Mouse (Mus musculus) mouse embryonic stem cell (cell line): ENCODE results near the gene Olfml1.

ENCODE experiments used
- in situ Hi-C, 2 experiments: fragments of 300-500 bp; cut with MboI; formaldehyde crosslinking; loops; 1 replicate in 1 of 2; 3 replicates in 1 of 2; pipeline ENCODE4 v1.14.3; 2019 to 2020; ENCODE audit warnings: low sequenced_read_pairs in 2 of 2, low pct_unique_long_range_greater_than_20kb in 1 of 2, mixed read lengths in 1 of 2; ENCODE audit not compliant: unreplicated experiment in 1 of 2

The Olfml1 gene

GRCm38 (mm10) chr7:107567261-107567671, at the start of gene Olfml1:
Gene Olfml1, plus strand, starts transcription at chr7:107567446.
- in situ Hi-C loops, result loop anchor here (10.0 to 25.0 kb wide), 2 partner anchors 352 to 355 kb away; partner anchors contain the start of gene Rbmxl2 (in 1 of the 2)

DNA sequence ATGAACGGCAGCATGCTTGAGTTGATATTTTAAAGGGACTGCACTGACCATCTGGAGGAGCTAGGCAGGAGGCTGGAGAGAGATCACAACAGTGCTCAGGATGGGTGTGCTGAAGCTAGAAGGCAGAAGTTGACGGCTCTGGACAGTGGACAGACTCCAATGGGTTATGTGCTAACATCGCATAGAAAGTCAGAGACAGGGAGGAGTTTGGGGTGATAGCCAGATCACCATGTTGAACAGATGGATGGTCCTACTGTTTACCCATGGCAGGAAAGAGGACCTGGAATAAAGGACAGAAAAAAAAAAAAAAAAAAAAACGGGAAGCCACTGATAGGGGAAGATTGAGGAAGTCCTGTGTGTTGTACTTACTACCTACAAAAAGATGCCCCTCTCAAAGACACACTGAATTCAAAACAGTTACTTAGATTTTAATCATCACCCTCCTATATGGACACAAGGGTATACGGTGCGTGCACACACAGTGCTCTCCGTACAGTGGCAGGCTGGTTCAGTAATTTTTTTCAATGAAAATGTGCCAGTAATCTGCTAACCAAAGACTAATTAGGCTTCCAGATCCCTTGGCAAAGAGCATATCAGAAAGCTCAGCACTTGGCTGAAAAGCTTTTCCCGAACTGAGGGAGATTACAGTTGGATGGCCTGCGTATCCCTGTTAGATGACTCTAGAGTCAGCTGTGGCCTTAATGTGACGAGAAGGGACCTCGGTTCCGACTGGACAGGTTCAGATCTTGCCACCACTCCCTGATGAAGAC, 47.8 kb upstream of the Olfml1 start:
- in situ Hi-C loops, result loop anchor here in 1 of 2 experiments (10.0 kb wide), 1 partner anchor 305 kb away; no protein-coding TSS in a partner anchor

GRCm38 (mm10) chr7:107521411-107521810, 45.8 kb upstream of the Olfml1 start:
- in situ Hi-C loops, result loop anchor here in 1 of 2 experiments (10.0 kb wide), 1 partner anchor 307 kb away; no protein-coding TSS in a partner anchor

GRCm38 (mm10) chr7:107526299-107526698, 40.9 kb upstream of the Olfml1 start:
- in situ Hi-C loops, result loop anchor here in 1 of 2 experiments (10.0 kb wide), 1 partner anchor 311 kb away; no protein-coding TSS in a partner anchor

DNA sequence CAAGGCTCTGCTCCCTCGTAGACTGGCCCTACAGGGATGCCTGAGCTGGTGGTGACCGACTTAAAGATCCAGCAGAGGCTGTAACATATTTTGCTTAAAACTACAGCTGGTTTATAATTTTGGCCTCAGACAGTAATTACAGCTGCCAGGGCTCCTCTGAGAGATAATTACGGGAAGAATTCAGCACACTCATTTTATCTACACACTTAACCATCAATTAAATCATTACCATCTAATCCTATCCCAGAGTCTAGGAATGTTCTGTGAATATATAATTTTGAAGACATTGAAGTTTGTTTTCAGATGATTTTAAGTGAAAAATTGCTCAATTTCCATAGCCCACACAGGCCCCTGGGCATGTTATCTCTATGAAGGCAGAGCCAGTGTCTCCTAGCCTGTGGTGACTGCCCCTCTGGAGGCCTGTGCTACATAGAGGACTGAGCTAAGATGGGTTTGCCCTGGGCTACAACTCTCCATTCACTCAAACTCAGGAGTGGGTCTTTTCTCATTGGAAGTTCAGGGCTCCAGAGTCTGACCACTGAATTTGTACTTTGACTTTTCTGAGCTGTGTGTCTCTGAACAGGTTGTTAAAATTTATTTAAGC, 39.0 kb upstream of the Olfml1 start:
- in situ Hi-C loops, result loop anchor here in 1 of 2 experiments (10.0 kb wide), 1 partner anchor 313 kb away; no protein-coding TSS in a partner anchor

DNA sequence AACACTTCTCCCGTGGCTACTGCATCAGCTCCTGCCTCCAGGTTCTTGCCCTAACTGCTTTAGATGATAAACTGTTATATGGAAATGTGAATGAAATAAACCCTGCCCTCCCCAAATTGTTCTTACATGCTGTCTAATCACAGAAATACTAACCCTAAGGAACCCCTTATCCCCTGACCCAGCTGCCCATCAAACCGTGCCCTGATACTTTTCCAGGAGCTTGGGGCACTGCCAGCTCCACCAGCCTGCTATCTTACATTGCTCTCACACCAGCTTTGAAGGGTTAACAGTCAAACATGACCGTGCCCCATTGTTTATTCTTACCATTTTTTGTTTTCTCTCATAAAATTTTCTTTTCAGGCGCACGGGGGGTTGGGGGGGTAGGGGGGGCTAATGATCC, 37.9 kb upstream of the Olfml1 start:
- in situ Hi-C loops, result loop anchor here in 1 of 2 experiments (10.0 kb wide), 1 partner anchor 315 kb away; no protein-coding TSS in a partner anchor

- in situ Hi-C loops, result no loop called here
Observed at GRCm38 (mm10) chr7:107535311-107535710, 31.9 kb upstream of the Olfml1 start.

GRCm38 (mm10) chr7:107536516-107536915, 30.7 kb upstream of the Olfml1 start:
- in situ Hi-C loops, result no loop called here

- in situ Hi-C loops, result no loop called here
Observed at GRCm38 (mm10) chr7:107540034-107540433, 27.2 kb upstream of the Olfml1 start.

- in situ Hi-C loops, result no loop called here
Observed at GRCm38 (mm10) chr7:107545011-107545410, 22.2 kb upstream of the Olfml1 start.

DNA sequence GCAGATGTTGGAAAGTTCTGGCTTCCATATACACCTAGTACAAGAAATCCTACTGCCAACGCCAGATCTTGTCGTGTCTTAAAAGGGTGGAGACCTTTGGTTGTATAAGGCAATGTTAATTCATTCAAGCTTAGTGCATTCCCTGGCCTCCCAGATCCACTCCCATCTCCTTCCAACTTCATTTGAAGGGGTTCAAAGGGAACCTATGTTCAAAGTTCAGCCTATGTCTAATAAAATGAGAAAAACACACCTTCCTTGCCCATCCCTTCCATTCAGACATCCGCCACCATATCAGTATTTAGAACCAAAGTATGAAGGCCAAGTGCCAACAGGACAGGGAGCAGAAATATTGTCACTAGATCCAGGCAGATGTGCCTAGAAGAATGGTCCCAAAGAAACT, 19.4 kb upstream of the Olfml1 start:
- in situ Hi-C loops, result no loop called here

GRCm38 (mm10) chr7:107553461-107553860, 13.8 kb upstream of the Olfml1 start:
- in situ Hi-C loops, result loop anchor here in 1 of 2 experiments (25.0 kb wide), 1 partner anchor 341 kb away; the partner anchor contains the start of gene Rbmxl2

- in situ Hi-C loops, result loop anchor here in 1 of 2 experiments (25.0 kb wide), 1 partner anchor 344 kb away; the partner anchor contains the start of gene Rbmxl2
Observed at GRCm38 (mm10) chr7:107555906-107556305, 11.3 kb upstream of the Olfml1 start.

- in situ Hi-C loops, result loop anchor here (10.0 to 25.0 kb wide), 2 partner anchors 346 to 348 kb away; partner anchors contain the start of gene Rbmxl2 (in 1 of the 2)
Observed at GRCm38 (mm10) chr7:107560675-107561074, 6.6 kb upstream of the Olfml1 start.

GRCm38 (mm10) chr7:107561584-107561983, 5.7 kb upstream of the Olfml1 start:
- in situ Hi-C loops, result loop anchor here (10.0 to 25.0 kb wide), 2 partner anchors 347 to 349 kb away; partner anchors contain the start of gene Rbmxl2 (in 1 of the 2)

DNA sequence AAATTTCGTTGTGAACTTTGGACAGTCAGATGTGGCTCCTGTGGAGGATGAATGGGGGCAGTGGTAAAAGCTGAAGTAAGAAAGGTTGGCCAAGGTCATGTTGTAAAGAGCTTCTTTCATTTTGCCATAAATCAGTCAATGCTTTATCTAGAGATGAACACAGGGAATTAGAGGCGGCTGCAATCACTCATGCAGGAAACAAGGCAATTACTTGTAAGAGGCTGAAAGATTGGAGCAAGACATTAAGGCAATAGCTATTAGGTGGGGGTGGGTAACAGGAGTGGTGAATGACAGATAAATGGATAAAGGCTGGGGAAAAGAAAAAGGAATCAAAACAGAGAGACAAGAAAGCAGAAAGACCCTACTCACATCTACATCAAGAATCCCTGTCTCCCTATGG, 3.5 kb upstream of the Olfml1 start:
- in situ Hi-C loops, result loop anchor here (10.0 to 25.0 kb wide), 2 partner anchors 349 to 351 kb away; partner anchors contain the start of gene Rbmxl2 (in 1 of the 2)

DNA sequence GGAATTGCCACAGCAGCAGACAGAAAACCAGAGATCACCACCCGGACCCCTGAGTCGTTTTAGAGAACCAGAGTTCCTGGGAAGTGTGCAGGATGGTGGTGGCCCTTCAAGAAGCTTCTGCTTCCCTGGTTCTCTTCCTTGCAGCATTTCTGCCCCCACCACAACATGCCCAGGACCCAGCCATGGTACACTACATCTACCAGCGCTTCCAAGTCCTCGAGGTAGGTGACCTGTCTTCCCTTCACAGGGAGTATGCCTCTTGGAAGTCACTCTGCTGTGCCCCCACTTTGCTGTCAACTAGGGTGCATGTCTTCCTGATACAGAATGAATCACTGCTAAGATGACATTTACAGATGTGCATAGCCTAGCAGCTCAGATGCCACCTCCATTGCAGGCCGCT, 428 bp downstream of the Olfml1 start:
- in situ Hi-C loops, result loop anchor here (10.0 to 25.0 kb wide), 2 partner anchors 353 to 355 kb away; partner anchors contain the start of gene Rbmxl2 (in 1 of the 2)

GRCm38 (mm10) chr7:107568971-107569370, 1.7 kb downstream of the Olfml1 start:
- in situ Hi-C loops, result loop anchor here (10.0 to 25.0 kb wide), 2 partner anchors 354 to 357 kb away; partner anchors contain the start of gene Rbmxl2 (in 1 of the 2)

DNA sequence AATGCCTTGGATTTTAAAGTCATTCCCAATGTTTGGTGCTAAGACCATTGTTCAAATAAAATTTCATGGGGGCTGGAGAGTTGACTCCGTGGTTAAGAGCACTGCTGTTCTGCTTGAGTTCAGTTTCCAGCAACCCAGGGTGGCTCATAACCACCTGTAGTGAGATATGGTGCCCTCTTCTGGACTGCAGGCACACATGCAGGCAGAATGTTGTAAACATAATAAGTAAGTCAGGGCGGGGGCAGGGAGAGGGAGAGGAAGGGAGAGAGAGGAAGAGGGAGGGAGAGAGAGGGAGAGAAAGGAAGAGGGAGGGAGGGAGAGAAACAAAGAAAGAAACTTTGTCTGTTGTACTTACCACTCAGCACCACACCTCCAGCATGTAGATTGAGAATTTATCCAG, 6.6 kb downstream of the Olfml1 start:
- in situ Hi-C loops, result loop anchor here in 1 of 2 experiments (25.0 kb wide), 1 partner anchor 362 kb away; the partner anchor contains the start of gene Rbmxl2
